Mouse (Mus musculus) T-cell, adult 2 months (primary cell): ENCODE measurements at regions not wholly inside any gene's neighbourhood (a gene's known extent, or its start where the extent isn't known, plus 50 kb on each side); places are given as distances from the start of the nearest gene placed in this dataset.

Source experiments
- DNase-seq: peaks from one replicate; pipeline ENCODE4 v3.0.0; 2022; ENCODE audit warnings: low spot score

- no peak for DNase-seq
These were observed 276.5 kb upstream of the Cdyl start for GRCm38 (mm10) chr13:35383000-35383623.

- DNase-seq, result no peak
These were observed 276.0 kb upstream of the Cdyl start for GRCm38 (mm10) chr13:35383624-35384018.

GRCm38 (mm10) chr13:35388380-35388779 is 271.3 kb upstream of the Cdyl start:
- DNase-seq, result no peak

GRCm38 (mm10) chr13:35389781-35390525 is 269.7 kb upstream of the Cdyl start:
- DNase-seq, result no peak

GRCm38 (mm10) chr13:35390526-35390880 is 269.1 kb upstream of the Cdyl start:
- no peak for DNase-seq

- no peak for DNase-seq
These were observed 267.5 kb upstream of the Cdyl start for GRCm38 (mm10) chr13:35392167-35392566.

GRCm38 (mm10) chr13:35395192-35395591 is 264.4 kb upstream of the Cdyl start:
- no peak for DNase-seq

- DNase-seq, result no peak
These were observed 264.0 kb upstream of the Cdyl start for GRCm38 (mm10) chr13:35395630-35396029.

GRCm38 (mm10) chr13:35397166-35397565 is 262.5 kb upstream of the Cdyl start:
- no peak for DNase-seq

- no peak for DNase-seq
These were observed 261.4 kb upstream of the Cdyl start for GRCm38 (mm10) chr13:35398192-35398591.

- DNase-seq, result no peak
These were observed 256.8 kb upstream of the Cdyl start for GRCm38 (mm10) chr13:35402856-35403255.

GRCm38 (mm10) chr13:35404428-35404827 is 255.2 kb upstream of the Cdyl start:
- DNase-seq, result no peak

- DNase-seq, result no peak
These were observed 254.2 kb upstream of the Cdyl start for GRCm38 (mm10) chr13:35405384-35405783.

- no peak for DNase-seq
These were observed 242.1 kb upstream of the Cdyl start for GRCm38 (mm10) chr13:35417500-35417899.

- no peak for DNase-seq
These were observed 239.6 kb upstream of the Cdyl start for GRCm38 (mm10) chr13:35420076-35420475.

GRCm38 (mm10) chr13:35426061-35426460 is 233.6 kb upstream of the Cdyl start:
- DNase-seq, result no peak

GRCm38 (mm10) chr13:35435173-35435572 is 224.5 kb upstream of the Cdyl start:
- DNase-seq, result no peak

- no peak for DNase-seq
These were observed 212.0 kb upstream of the Cdyl start for GRCm38 (mm10) chr13:35447661-35448060.

- DNase-seq, result no peak
These were observed 207.2 kb upstream of the Cdyl start for GRCm38 (mm10) chr13:35452420-35452819.

GRCm38 (mm10) chr13:35453222-35453914 is 206.3 kb upstream of the Cdyl start:
- no peak for DNase-seq

GRCm38 (mm10) chr13:35460051-35460450 is 199.6 kb upstream of the Cdyl start:
- DNase-seq, result no peak

GRCm38 (mm10) chr13:35463231-35463630 is 196.4 kb upstream of the Cdyl start:
- no peak for DNase-seq

GRCm38 (mm10) chr13:35463850-35464249 is 195.8 kb upstream of the Cdyl start:
- no peak for DNase-seq
